Mouse (Mus musculus) liver, embryonic 11.5 days (tissue): ENCODE measurements around the gene Mb. TPM values are rescaled to one million over a fixed set of nuclear protein-coding genes. Genes with fewer than 3 reads are reported as not detected.

Experiments used
- ATAC-seq: fragments of 200-750 bp; cut with Nextera tagmentation; replicated peaks from 2 replicates; pipeline ENCODE4 v1.8.0; 2017; ENCODE audit warnings: moderate number of reproducible peaks, mild to moderate bottlenecking, moderate TSS enrichment, moderate library complexity; ENCODE audit not compliant: low FRiP score
- DNase-seq: peaks from one replicate; pipeline ENCODE4 v3.0.0-alpha.2; 2017; ENCODE audit warnings: low spot score
- H3K27ac ChIP-seq: fragments of 300-500 bp; sonication (generic); 2 replicates; pipeline ENCODE4 v1.5.1; 2014; ENCODE audit warnings: mild to moderate bottlenecking, low read depth, low read length, control low read depth
- H3K27me3 ChIP-seq: fragments of 300-500 bp; sonication (generic); replicated peaks from 2 replicates; pipeline ENCODE4 v1.6.1; 2014; ENCODE audit warnings: low read length, mixed read lengths; ENCODE audit not compliant: control insufficient read depth, insufficient read depth
- H3K36me3 ChIP-seq: fragments of 300-500 bp; sonication (generic); 2 replicates; pipeline ENCODE4 v1.6.1; 2014; ENCODE audit warnings: mild to moderate bottlenecking, low read length, moderate library complexity, mixed read lengths; ENCODE audit not compliant: control insufficient read depth, insufficient read depth
- H3K4me1 ChIP-seq: fragments of 300-500 bp; sonication (generic); replicated peaks from 2 replicates; pipeline ENCODE4 v1.6.1; 2014; ENCODE audit warnings: low read length, mixed read lengths; ENCODE audit not compliant: control insufficient read depth, insufficient read depth
- H3K4me2 ChIP-seq: fragments of 300-500 bp; sonication (generic); 2 replicates; pipeline ENCODE4 v1.6.1; 2014; ENCODE audit warnings: mild to moderate bottlenecking, control low read depth, moderate library complexity
- H3K4me3 ChIP-seq: fragments of 300-500 bp; sonication (generic); 2 replicates; pipeline ENCODE4 v1.5.1; 2014; ENCODE audit warnings: low read depth, low read length, control low read depth
- H3K9ac ChIP-seq: fragments of 300-500 bp; sonication (generic); 2 replicates; pipeline ENCODE4 v1.6.1; 2014; ENCODE audit warnings: low read depth, low read length, control low read depth
- H3K9me3 ChIP-seq: fragments of 300-500 bp; sonication (generic); 2 replicates; pipeline ENCODE4 v1.6.1; 2016; ENCODE audit warnings: low read length, inconsistent platforms, mixed read lengths; ENCODE audit not compliant: control insufficient read depth
- WGBS: fragments of 180-500 bp; shearing (Covaris S2); extraction: QIAGEN DNeasy Blood & Tissue Kit; methylation state at CpG from one replicate; pipeline ENCODE4 v1.1.7; 2014; 5-methylcytosine and 5-hydroxymethylcytosine counted together
- polyA plus RNA-seq: library from polyadenylated mRNA; unstranded; fragments of >200 nt; fragmentation: Nextera tagmentation; extraction: Ambion mirVana; gene quantifications from 2 replicates; pipeline ENCODE4 v1.2.1, GENCODE M21; 2014

Gene Mb
- polyA plus RNA-seq, 1 experiment from 2014 or later: 0.56 TPM

GRCm38 (mm10) chr15:77018740-77019340 lies 31.6 kb downstream of the Mb start:
- 58% methylated on average over 6 of the region's 6 CpGs for WGBS
- DNase-seq (no peak), ATAC-seq (no peak)
- Histone ChIP-seq H3K27ac (no peak overlapping the region), H3K4me1 (no peaks in the 10 kb centered on the region), H3K9ac (no peak overlapping the region), H3K27me3 (no peaks in the 10 kb centered on the region), H3K36me3 (no peaks in the 10 kb centered on the region), H3K9me3 (no peaks in the 10 kb centered on the region), H3K4me2 (no peak overlapping the region), H3K4me3 (no peak overlapping the region)

GRCm38 (mm10) chr15:77017897-77018296 lies 32.6 kb downstream of the Mb start:
- no peak for DNase-seq
- H3K4me1 ChIP-seq: 0 out of 2 replicates have a peak, but pooled peaks cover 3% of the 10 kb centered on the region
- no peak overlapping the region for H3K27ac ChIP-seq
- H3K9ac ChIP-seq: no peak overlapping the region
- ATAC-seq: no peak
- no peaks in the 10 kb centered on the region for H3K27me3 ChIP-seq
- no peak overlapping the region for H3K4me2 ChIP-seq
- no peaks in the 10 kb centered on the region for H3K36me3 ChIP-seq
- no peaks in the 10 kb centered on the region for H3K9me3 ChIP-seq
- H3K4me3 ChIP-seq: no peak overlapping the region

GRCm38 (mm10) chr15:77016509-77016908 lies 34.0 kb downstream of the Mb start:
- Histone ChIP-seq H3K4me3 (no peak overlapping the region), H3K4me2 (no peak overlapping the region), H3K9me3 (no peaks in the 10 kb centered on the region), H3K36me3 (no peaks in the 10 kb centered on the region), H3K27ac (no peak overlapping the region), H3K27me3 (no peaks in the 10 kb centered on the region), H3K4me1 (0 out of 2 replicates have a peak, but pooled peaks cover 3% of the 10 kb centered on the region), H3K9ac (no peak overlapping the region)
- DNase-seq (no peak), ATAC-seq (no peak)
- WGBS: 84% methylated on average over 6 of the region's 6 CpGs

- H3K4me2 ChIP-seq: no peak overlapping the region
- no peak overlapping the region for H3K9ac ChIP-seq
- DNase-seq (no peak), ATAC-seq (no peak)
- no peaks in the 10 kb centered on the region for H3K9me3 ChIP-seq
- 0 out of 2 replicates have a peak, but pooled peaks cover 3% of the 10 kb centered on the region for H3K4me1 ChIP-seq
- no peak overlapping the region for H3K27ac ChIP-seq
- WGBS: 58% methylated on average over 4 of the region's 4 CpGs
- no peaks in the 10 kb centered on the region for H3K27me3 ChIP-seq
- no peaks in the 10 kb centered on the region for H3K36me3 ChIP-seq
- no peak overlapping the region for H3K4me3 ChIP-seq
These were observed 35.5 kb downstream of the Mb start for GRCm38 (mm10) chr15:77014985-77015384.

- Histone ChIP-seq H3K27ac (no peak overlapping the region), H3K4me3 (no peak overlapping the region), H3K9me3 (no peaks in the 10 kb centered on the region), H3K9ac (no peak overlapping the region), H3K4me1 (0 out of 2 replicates have a peak, but pooled peaks cover 3% of the 10 kb centered on the region), H3K36me3 (no peaks in the 10 kb centered on the region), H3K27me3 (no peaks in the 10 kb centered on the region), H3K4me2 (no peak overlapping the region)
- WGBS: 73% methylated on average over 6 of the region's 6 CpGs
- DNase-seq (no peak), ATAC-seq (no peak)
These were observed 36.0 kb downstream of the Mb start for GRCm38 (mm10) chr15:77014431-77014830.

GRCm38 (mm10) chr15:77013753-77014241 lies 36.7 kb downstream of the Mb start:
- Histone ChIP-seq H3K4me2 (no peak overlapping the region), H3K4me1 (0 out of 2 replicates have a peak, but pooled peaks cover 3% of the 10 kb centered on the region), H3K27me3 (no peaks in the 10 kb centered on the region), H3K27ac (no peak overlapping the region), H3K9ac (no peak overlapping the region), H3K9me3 (no peaks in the 10 kb centered on the region), H3K4me3 (no peak overlapping the region), H3K36me3 (no peaks in the 10 kb centered on the region)
- DNase-seq (no peak), ATAC-seq (no peak)
- WGBS: 33% methylated on average over 15 of the region's 15 CpGs

- H3K4me2 ChIP-seq: no peak overlapping the region
- 85% methylated on average over 6 of the region's 6 CpGs for WGBS
- no peak overlapping the region for H3K9ac ChIP-seq
- 0 out of 2 replicates have a peak, but pooled peaks cover 3% of the 10 kb centered on the region for H3K4me1 ChIP-seq
- H3K36me3 ChIP-seq: no peaks in the 10 kb centered on the region
- no peaks in the 10 kb centered on the region for H3K27me3 ChIP-seq
- no peak overlapping the region for H3K4me3 ChIP-seq
- H3K9me3 ChIP-seq: no peaks in the 10 kb centered on the region
- H3K27ac ChIP-seq: no peak overlapping the region
- no peak for ATAC-seq
- DNase-seq: no peak
These were observed 41.6 kb downstream of the Mb start for GRCm38 (mm10) chr15:77008851-77009250.

- Histone ChIP-seq H3K4me2 (no peak overlapping the region), H3K9ac (no peak overlapping the region), H3K27ac (no peak overlapping the region), H3K27me3 (peaks cover 12% of the 10 kb centered on the region), H3K36me3 (no peaks in the 10 kb centered on the region), H3K4me3 (no peak overlapping the region), H3K4me1 (no peaks in the 10 kb centered on the region), H3K9me3 (no peaks in the 10 kb centered on the region)
- WGBS: 34% methylated on average over 3 of the region's 3 CpGs
- ATAC-seq (no peak), DNase-seq (no peak)
These were observed 46.6 kb downstream of the Mb start for GRCm38 (mm10) chr15:77003868-77004215.

GRCm38 (mm10) chr15:77003173-77003867 lies 47.1 kb downstream of the Mb start:
- no peaks in the 10 kb centered on the region for H3K4me1 ChIP-seq
- no peak overlapping the region for H3K4me2 ChIP-seq
- ATAC-seq (no peak), DNase-seq (no peak)
- peaks cover 17% of the 10 kb centered on the region for H3K27me3 ChIP-seq
- H3K9ac ChIP-seq: no peak overlapping the region
- H3K4me3 ChIP-seq: no peak overlapping the region
- no peak overlapping the region for H3K27ac ChIP-seq
- no peaks in the 10 kb centered on the region for H3K9me3 ChIP-seq
- 80% methylated on average over 3 of the region's 3 CpGs for WGBS
- H3K36me3 ChIP-seq: no peaks in the 10 kb centered on the region
